Mouse (Mus musculus): ENCODE measurements at regions not wholly inside any gene's neighbourhood (a gene's known extent, or its start where the extent isn't known, plus 50 kb on each side); places are given as distances from the start of the nearest gene placed in this dataset.

- Histone ChIP-seq H3ac (ENCODE audit: control insufficient read depth, insufficient read length) (no peak overlapping the region), H3K4me2 (ENCODE audit: low read depth) (no peak overlapping the region), H3K27me3 (ENCODE audit: control insufficient read depth, insufficient read depth, insufficient read length) (no peaks in the 10 kb centered on the region), H3K79me2 (ENCODE audit: control insufficient read depth, insufficient read depth) (no peaks in the 10 kb centered on the region), H3K36me3 (ENCODE audit: control insufficient read depth, insufficient read depth) (no peaks in the 10 kb centered on the region), H3K4me3 (no peak overlapping the region)
- TF ChIP-seq REST (IDR thresholded peaks at IDR 0.05; ENCODE audit: insufficient read depth, insufficient read length) (no peak), MYOG (IDR thresholded peaks at IDR 0.05; ENCODE audit: control insufficient read depth in 1 of 3, insufficient read depth in 1 of 3, insufficient read length in 2 of 3, low read depth in 2 of 3) (no peak), MAX (IDR thresholded peaks at IDR 0.05; ENCODE audit: low read depth) (no peak), TCF12 (IDR thresholded peaks at IDR 0.05; ENCODE audit: insufficient read depth, poor library complexity, severe bottlenecking) (no peak), CEBPB (IDR thresholded peaks at IDR 0.05; ENCODE audit: insufficient read depth, poor library complexity, severe bottlenecking) (no peak), SRF (IDR thresholded peaks at IDR 0.05; ENCODE audit: control insufficient read depth, insufficient read length, low read depth) (no peak), POLR2AphosphoS2 (IDR thresholded peaks at IDR 0.05; ENCODE audit: insufficient read length, low read depth) (no peak), MYOD1 (IDR thresholded peaks at IDR 0.05; ENCODE audit: control insufficient read depth in 1 of 3, insufficient read length in 2 of 3, low read depth in 2 of 3) (no peak), TCF3 (IDR thresholded peaks at IDR 0.05; ENCODE audit: insufficient read length, low read depth) (no peak), USF1 (IDR thresholded peaks at IDR 0.05; ENCODE audit: low read depth) (no peak), E2F4 (IDR thresholded peaks at IDR 0.05; ENCODE audit: insufficient read depth) (no peak), POLR2A (IDR thresholded peaks at IDR 0.05; ENCODE audit: insufficient read length, low read depth) (no peak)
Measured at GRCm38 (mm10) chr4:106248272-106248671, 67.7 kb upstream of the Usp24 start.

DNA sequence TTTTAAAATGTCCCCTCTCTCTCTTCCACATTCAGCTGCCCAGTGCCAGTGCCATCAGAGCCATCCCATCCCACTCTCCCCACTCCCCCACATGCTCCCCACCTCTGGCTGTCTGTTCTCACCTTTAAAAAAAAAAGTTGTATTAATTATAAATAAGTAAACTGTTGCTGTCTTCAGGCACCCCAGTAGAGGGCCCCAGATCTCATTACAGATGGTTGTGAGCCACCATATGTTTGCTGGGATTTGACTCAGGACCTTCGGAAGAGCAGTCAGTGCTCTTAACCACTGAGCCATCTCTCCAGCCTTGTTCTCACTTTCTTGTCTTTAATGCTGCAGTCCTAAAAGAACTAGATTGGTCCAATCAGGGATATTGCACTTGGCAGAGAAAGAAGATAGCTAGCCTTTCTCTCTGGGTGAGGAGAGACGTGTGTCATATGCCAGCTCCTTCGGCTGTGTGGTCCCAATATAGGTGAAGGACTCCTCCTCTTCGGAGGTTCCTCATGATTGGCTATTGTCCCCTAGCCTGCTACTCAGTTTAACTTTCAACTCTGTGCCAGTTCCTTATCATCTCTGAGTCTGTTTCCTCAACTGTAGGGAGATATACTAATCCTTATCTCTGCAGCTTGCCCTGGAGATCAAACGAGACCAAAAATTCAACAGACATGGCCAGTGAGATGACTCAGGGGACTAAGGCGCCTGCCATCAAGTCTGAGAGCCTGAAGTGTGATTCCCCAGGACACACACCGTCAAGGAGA is 66.8 kb upstream of the Usp24 start:
- TF ChIP-seq CEBPB (IDR thresholded peaks at IDR 0.05; ENCODE audit: insufficient read depth, poor library complexity, severe bottlenecking) (no peak), E2F4 (IDR thresholded peaks at IDR 0.05; ENCODE audit: insufficient read depth) (no peak), POLR2A (IDR thresholded peaks at IDR 0.05; ENCODE audit: insufficient read length, low read depth) (no peak), MYOG (IDR thresholded peaks at IDR 0.05; ENCODE audit: control insufficient read depth in 1 of 3, insufficient read depth in 1 of 3, insufficient read length in 2 of 3, low read depth in 2 of 3) (no peak), REST (IDR thresholded peaks at IDR 0.05; ENCODE audit: insufficient read depth, insufficient read length) (no peak), MYOD1 (IDR thresholded peaks at IDR 0.05; ENCODE audit: control insufficient read depth in 1 of 3, insufficient read length in 2 of 3, low read depth in 2 of 3) (no peak), USF1 (IDR thresholded peaks at IDR 0.05; ENCODE audit: low read depth) (no peak), SRF (IDR thresholded peaks at IDR 0.05; ENCODE audit: control insufficient read depth, insufficient read length, low read depth) (no peak), POLR2AphosphoS2 (IDR thresholded peaks at IDR 0.05; ENCODE audit: insufficient read length, low read depth) (no peak), TCF3 (IDR thresholded peaks at IDR 0.05; ENCODE audit: insufficient read length, low read depth) (no peak), MAX (IDR thresholded peaks at IDR 0.05; ENCODE audit: low read depth) (no peak), TCF12 (IDR thresholded peaks at IDR 0.05; ENCODE audit: insufficient read depth, poor library complexity, severe bottlenecking) (no peak)
- Histone ChIP-seq H3K27me3 (ENCODE audit: control insufficient read depth, insufficient read depth, insufficient read length) (no peaks in the 10 kb centered on the region), H3K4me2 (ENCODE audit: low read depth) (no peak overlapping the region), H3K4me3 (no peak overlapping the region), H3K79me2 (ENCODE audit: control insufficient read depth, insufficient read depth) (no peaks in the 10 kb centered on the region), H3ac (ENCODE audit: control insufficient read depth, insufficient read length) (no peak overlapping the region), H3K36me3 (ENCODE audit: control insufficient read depth, insufficient read depth) (no peaks in the 10 kb centered on the region)

- no peaks in the 10 kb centered on the region for H3K79me2 ChIP-seq (ENCODE audit: control insufficient read depth, insufficient read depth)
- H3K4me2 ChIP-seq (ENCODE audit: low read depth) = no peak overlapping the region
- no peaks in the 10 kb centered on the region for H3K27me3 ChIP-seq (ENCODE audit: control insufficient read depth, insufficient read depth, insufficient read length)
- TF ChIP-seq REST (IDR thresholded peaks at IDR 0.05; ENCODE audit: insufficient read depth, insufficient read length) = no peak
- no peak for TF ChIP-seq CEBPB (IDR thresholded peaks at IDR 0.05; ENCODE audit: insufficient read depth, poor library complexity, severe bottlenecking)
- no peak for TF ChIP-seq MYOG (IDR thresholded peaks at IDR 0.05; ENCODE audit: control insufficient read depth in 1 of 3, insufficient read depth in 1 of 3, insufficient read length in 2 of 3, low read depth in 2 of 3)
- no peak for TF ChIP-seq E2F4 (IDR thresholded peaks at IDR 0.05; ENCODE audit: insufficient read depth)
- TF ChIP-seq USF1 (IDR thresholded peaks at IDR 0.05; ENCODE audit: low read depth) = no peak
- TF ChIP-seq TCF3 (IDR thresholded peaks at IDR 0.05; ENCODE audit: insufficient read length, low read depth) = no peak
- TF ChIP-seq MYOD1 (IDR thresholded peaks at IDR 0.05; ENCODE audit: control insufficient read depth in 1 of 3, insufficient read length in 2 of 3, low read depth in 2 of 3) = no peak
- TF ChIP-seq POLR2A (IDR thresholded peaks at IDR 0.05; ENCODE audit: insufficient read length, low read depth) = no peak
- TF ChIP-seq SRF (IDR thresholded peaks at IDR 0.05; ENCODE audit: control insufficient read depth, insufficient read length, low read depth) = no peak
- H3K4me3 ChIP-seq = no peak overlapping the region
- H3K36me3 ChIP-seq (ENCODE audit: control insufficient read depth, insufficient read depth) = no peaks in the 10 kb centered on the region
- H3ac ChIP-seq (ENCODE audit: control insufficient read depth, insufficient read length) = no peak overlapping the region
Measured at GRCm38 (mm10) chr4:106250048-106250447, 66.0 kb upstream of the Usp24 start.

DNA sequence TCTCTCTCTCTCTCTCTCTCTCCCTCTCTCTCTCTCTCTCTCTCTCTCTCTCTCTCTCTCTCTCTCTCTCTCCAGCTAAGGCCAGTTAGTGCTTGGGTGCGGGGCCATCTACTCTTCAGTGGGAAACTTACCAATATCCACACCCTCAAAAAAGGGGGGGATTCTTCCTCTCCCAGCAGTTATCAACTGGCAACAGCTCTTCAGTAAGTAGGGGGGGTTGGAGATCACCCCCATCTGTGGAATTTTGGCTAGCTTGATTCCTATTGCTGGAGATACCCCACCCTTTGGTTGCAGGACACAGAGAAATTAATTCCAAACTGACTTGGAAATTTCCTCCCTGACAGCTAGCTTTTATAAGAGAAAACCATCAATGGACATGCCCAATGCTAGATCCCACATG is 64.6 kb upstream of the Usp24 start:
- no peak for TF ChIP-seq USF1 (IDR thresholded peaks at IDR 0.05; ENCODE audit: low read depth)
- TF ChIP-seq POLR2AphosphoS2 (IDR thresholded peaks at IDR 0.05; ENCODE audit: insufficient read length, low read depth) = no peak
- TF ChIP-seq TCF3 (IDR thresholded peaks at IDR 0.05; ENCODE audit: insufficient read length, low read depth) = no peak
- TF ChIP-seq MYOD1 (IDR thresholded peaks at IDR 0.05; ENCODE audit: control insufficient read depth in 1 of 3, insufficient read length in 2 of 3, low read depth in 2 of 3) = no peak
- TF ChIP-seq E2F4 (IDR thresholded peaks at IDR 0.05; ENCODE audit: insufficient read depth) = no peak
- TF ChIP-seq CEBPB (IDR thresholded peaks at IDR 0.05; ENCODE audit: insufficient read depth, poor library complexity, severe bottlenecking) = no peak
- Histone ChIP-seq H3K4me2 (ENCODE audit: low read depth) (no peak overlapping the region), H3K4me3 (no peak overlapping the region), H3K27me3 (ENCODE audit: control insufficient read depth, insufficient read depth, insufficient read length) (no peaks in the 10 kb centered on the region), H3K36me3 (ENCODE audit: control insufficient read depth, insufficient read depth) (no peaks in the 10 kb centered on the region), H3ac (ENCODE audit: control insufficient read depth, insufficient read length) (no peak overlapping the region), H3K79me2 (ENCODE audit: control insufficient read depth, insufficient read depth) (no peaks in the 10 kb centered on the region)

Measured in myocyte (in vitro differentiated cells).